Mouse (Mus musculus) limb, embryonic 12.5 days (tissue): ENCODE data around the gene Apbb2. TPM values are rescaled to one million over a fixed set of nuclear protein-coding genes. Genes with fewer than 3 reads are reported as not detected.

Experiments
- ATAC-seq: fragments of 200-750 bp; cut with Nextera tagmentation; 2 replicates; pipeline ENCODE4 v1.8.0; 2017; ENCODE audit warnings: low read depth, moderate TSS enrichment; ENCODE audit not compliant: insufficient number of reproducible peaks, insufficient read depth, low FRiP score, low TSS enrichment
- H3K27ac ChIP-seq: fragments of 300-500 bp; sonication (generic); 2 replicates; pipeline ENCODE4 v1.5.1; 2016; ENCODE audit warnings: mild to moderate bottlenecking, moderate library complexity
- H3K27me3 ChIP-seq: fragments of 300-500 bp; sonication (generic); 2 replicates; pipeline ENCODE4 v1.6.1; 2016; ENCODE audit warnings: mild to moderate bottlenecking, moderate library complexity
- H3K36me3 ChIP-seq: fragments of 300-500 bp; sonication (generic); 2 replicates; pipeline ENCODE4 v1.6.1; 2016; ENCODE audit warnings: mild to moderate bottlenecking, moderate library complexity
- H3K4me1 ChIP-seq: fragments of 300-500 bp; sonication (generic); replicated peaks from 2 replicates; pipeline ENCODE4 v1.6.1; 2016
- H3K4me2 ChIP-seq: fragments of 300-500 bp; sonication (generic); 2 replicates; pipeline ENCODE4 v1.6.1; 2016; ENCODE audit warnings: mild to moderate bottlenecking, moderate library complexity
- H3K4me3 ChIP-seq: fragments of 300-500 bp; sonication (generic); replicated peaks from 2 replicates; pipeline ENCODE4 v1.5.1; 2016; ENCODE audit warnings: mild to moderate bottlenecking
- H3K9ac ChIP-seq: fragments of 300-500 bp; sonication (generic); replicated peaks from 2 replicates; pipeline ENCODE4 v1.6.1; 2016; ENCODE audit warnings: mild to moderate bottlenecking, moderate library complexity
- H3K9me3 ChIP-seq: fragments of 300-500 bp; sonication (generic); 2 replicates; pipeline ENCODE4 v1.6.1; 2016; ENCODE audit warnings: mild to moderate bottlenecking, moderate library complexity
- WGBS: fragments of 180-500 bp; shearing (Covaris S2); methylation state at CpG from one replicate; pipeline ENCODE4 v1.1.7; 2016; 5-methylcytosine and 5-hydroxymethylcytosine counted together
- polyA plus RNA-seq: library from polyadenylated mRNA; unstranded; fragments of >200 nt; fragmentation: Nextera tagmentation; extraction: Ambion mirVana; gene quantifications from 2 replicates; pipeline ENCODE4 v1.2.1, GENCODE M21; 2016

The Apbb2 gene
- polyA plus RNA-seq, 1 experiment from 2014 or later: 48.6 TPM

DNA sequence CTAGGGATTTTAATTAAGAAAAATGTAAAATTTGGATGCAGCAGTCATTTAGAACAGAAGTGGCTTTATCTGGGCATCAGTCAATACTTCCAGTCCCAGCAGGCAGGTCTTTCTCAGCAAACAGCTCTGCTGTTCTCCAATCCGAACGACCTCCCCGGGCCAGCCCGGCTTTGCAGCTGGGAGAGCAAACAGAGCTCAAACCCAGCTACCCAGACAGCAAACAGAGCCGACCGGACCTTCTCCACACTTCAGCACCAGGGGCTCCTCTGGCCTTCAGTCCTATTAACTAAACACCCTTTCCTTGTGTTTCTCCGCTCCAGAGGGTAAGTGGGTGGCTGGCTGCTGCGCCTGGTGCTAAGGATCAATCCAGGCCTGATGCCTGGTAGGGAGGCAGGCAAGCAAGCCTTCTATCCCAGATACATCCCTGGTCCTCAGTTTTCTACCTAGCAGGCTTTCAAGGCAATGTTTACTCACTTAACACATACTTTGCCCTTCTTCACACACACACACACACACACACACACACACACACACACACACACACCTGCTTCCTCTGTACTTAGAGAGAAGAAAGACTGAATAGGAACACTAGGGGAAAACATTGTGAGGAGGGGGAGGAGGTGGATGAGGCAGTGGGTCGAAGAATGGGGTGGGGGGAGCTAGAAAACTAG is 82.9 kb downstream of the Apbb2 start:
- H3K27ac ChIP-seq: no peak overlapping the region; the same call in 1 of the 2 replicates
- 0 out of 2 replicates have a peak, but pooled peaks cover under 1% of the 10 kb centered on the region for H3K36me3 ChIP-seq
- no peaks in the 10 kb centered on the region for H3K27me3 ChIP-seq
- ATAC-seq: no peak
- H3K4me2 ChIP-seq: no peak overlapping the region
- WGBS: 39% methylated on average over 9 of the region's 9 CpGs
- peaks cover 65% of the 10 kb centered on the region for H3K4me1 ChIP-seq
- H3K9ac ChIP-seq: no peak overlapping the region
- H3K9me3 ChIP-seq: no peaks in the 10 kb centered on the region
- no peak overlapping the region for H3K4me3 ChIP-seq

GRCm38 (mm10) chr5:66533711-66534425 is 84.7 kb downstream of the Apbb2 start:
- H3K27me3 ChIP-seq: no peaks in the 10 kb centered on the region
- WGBS: 93% methylated on average over 14 of the region's 14 CpGs
- H3K9me3 ChIP-seq: no peaks in the 10 kb centered on the region
- no peak overlapping the region for H3K4me3 ChIP-seq
- H3K4me1 ChIP-seq: peaks cover 75% of the 10 kb centered on the region
- H3K36me3 ChIP-seq: no peaks in the 10 kb centered on the region
- H3K27ac ChIP-seq: no peak overlapping the region
- H3K4me2 ChIP-seq: no peak overlapping the region
- no peak for ATAC-seq
- H3K9ac ChIP-seq: no peak overlapping the region

- Histone ChIP-seq H3K4me1 (peaks cover 85% of the 10 kb centered on the region), H3K36me3 (no peaks in the 10 kb centered on the region), H3K27ac (peak overlapping the region; percentile 26; the same call in 1 of the 2 replicates), H3K4me3 (no peak overlapping the region), H3K4me2 (no peak overlapping the region), H3K27me3 (no peaks in the 10 kb centered on the region), H3K9me3 (no peaks in the 10 kb centered on the region), H3K9ac (no peak overlapping the region)
- ATAC-seq: no peak
- 78% methylated on average over 6 of the region's 6 CpGs for WGBS
These were observed 85.8 kb downstream of the Apbb2 start for GRCm38 (mm10) chr5:66532827-66533226.

GRCm38 (mm10) chr5:66530361-66530760 is 88.2 kb downstream of the Apbb2 start:
- no peak overlapping the region for H3K27ac ChIP-seq
- H3K4me1 ChIP-seq: peaks cover 85% of the 10 kb centered on the region
- H3K4me3 ChIP-seq: no peak overlapping the region
- no peak overlapping the region for H3K4me2 ChIP-seq
- H3K9ac ChIP-seq: no peak overlapping the region
- no peaks in the 10 kb centered on the region for H3K9me3 ChIP-seq
- 89% methylated on average over 4 of the region's 4 CpGs for whole genome bisulfite sequencing
- H3K36me3 ChIP-seq: no peaks in the 10 kb centered on the region
- H3K27me3 ChIP-seq: no peaks in the 10 kb centered on the region
- no peak for ATAC-seq

- 88% methylated on average over 7 of the region's 7 CpGs for WGBS
These were observed 89.0 kb downstream of the Apbb2 start for GRCm38 (mm10) chr5:66529631-66530030.

DNA sequence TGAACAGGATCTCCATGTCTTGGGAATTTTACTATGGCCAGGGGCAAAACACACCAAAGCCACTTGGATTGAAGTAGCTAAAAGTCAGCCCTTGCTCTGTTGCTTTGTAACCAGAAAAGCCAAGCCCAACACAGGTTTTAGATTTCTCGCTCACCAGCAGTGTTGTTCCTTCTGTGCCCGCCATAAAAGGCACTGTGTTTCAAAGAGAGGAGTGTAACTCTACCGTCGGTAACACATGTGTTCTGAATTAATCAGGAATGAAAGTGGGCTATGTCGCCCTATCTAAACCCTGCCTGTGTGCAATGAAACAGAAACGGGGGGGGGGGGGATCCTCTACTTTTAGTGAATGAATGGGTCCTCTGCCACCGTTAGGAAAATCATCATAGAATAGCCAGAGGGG is 90.0 kb downstream of the Apbb2 start:
- peak; percentile 89 for ATAC-seq
- Histone ChIP-seq H3K4me3 (no peak overlapping the region), H3K27ac (peak overlapping the region; percentile 94), H3K36me3 (no peaks in the 10 kb centered on the region), H3K9ac (no peak overlapping the region), H3K4me1 (peaks cover 91% of the 10 kb centered on the region), H3K9me3 (no peaks in the 10 kb centered on the region), H3K27me3 (no peaks in the 10 kb centered on the region), H3K4me2 (peak overlapping the region; percentile 28; the same call in 1 of the 2 replicates)
- WGBS: 9% methylated on average over 7 of the region's 7 CpGs

More at GRCm38 (mm10) chr5:66529631-66530030, 89.0 kb downstream of the Apbb2 start:
- Histone ChIP-seq H3K4me3 (no peak overlapping the region), H3K4me2 (no peak overlapping the region), H3K4me1 (peaks cover 85% of the 10 kb centered on the region), H3K27me3 (no peaks in the 10 kb centered on the region), H3K9me3 (no peaks in the 10 kb centered on the region), H3K36me3 (no peaks in the 10 kb centered on the region), H3K9ac (no peak overlapping the region), H3K27ac (no peak overlapping the region)
- ATAC-seq: no peak

DNA sequence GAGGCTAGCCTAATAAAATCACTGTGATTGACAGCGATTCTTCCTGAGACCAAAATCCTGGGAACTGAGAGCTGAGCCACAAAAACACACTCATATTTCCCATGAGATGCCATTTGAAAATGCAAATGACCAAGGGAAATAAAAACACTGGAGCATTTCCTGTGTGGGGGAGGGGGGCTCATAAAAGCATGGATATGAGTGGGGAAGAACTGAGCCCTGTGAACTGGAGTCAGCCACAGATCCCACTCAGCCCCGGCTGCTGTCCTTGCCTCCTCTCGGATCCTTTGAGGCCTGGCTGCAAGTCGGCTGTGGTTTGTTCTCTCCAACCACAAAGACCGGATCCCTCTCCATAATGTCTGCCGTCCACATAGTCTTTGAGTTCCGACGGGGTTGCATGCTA is 91.5 kb downstream of the Apbb2 start:
- Histone ChIP-seq H3K9ac (no peak overlapping the region), H3K36me3 (no peaks in the 10 kb centered on the region), H3K9me3 (no peaks in the 10 kb centered on the region), H3K4me3 (no peak overlapping the region), H3K4me2 (no peak overlapping the region), H3K4me1 (peaks cover 78% of the 10 kb centered on the region), H3K27ac (peak overlapping the region; percentile 94), H3K27me3 (no peaks in the 10 kb centered on the region)
- no peak for ATAC-seq
- 46% methylated on average over 8 of the region's 8 CpGs for WGBS

- no peak overlapping the region for H3K4me2 ChIP-seq
- H3K27me3 ChIP-seq: no peaks in the 10 kb centered on the region
- no peak overlapping the region for H3K4me3 ChIP-seq
- peaks cover 61% of the 10 kb centered on the region for H3K4me1 ChIP-seq
- H3K36me3 ChIP-seq: no peaks in the 10 kb centered on the region
- no peak overlapping the region for H3K9ac ChIP-seq
- no peaks in the 10 kb centered on the region for H3K9me3 ChIP-seq
- 50% methylated on average over 4 of the region's 4 CpGs for WGBS
- ATAC-seq: no peak
- H3K27ac ChIP-seq: peak overlapping the region; percentile 68; the same call in 1 of the 2 replicates
These were observed 93.6 kb downstream of the Apbb2 start for GRCm38 (mm10) chr5:66525002-66525401.

DNA sequence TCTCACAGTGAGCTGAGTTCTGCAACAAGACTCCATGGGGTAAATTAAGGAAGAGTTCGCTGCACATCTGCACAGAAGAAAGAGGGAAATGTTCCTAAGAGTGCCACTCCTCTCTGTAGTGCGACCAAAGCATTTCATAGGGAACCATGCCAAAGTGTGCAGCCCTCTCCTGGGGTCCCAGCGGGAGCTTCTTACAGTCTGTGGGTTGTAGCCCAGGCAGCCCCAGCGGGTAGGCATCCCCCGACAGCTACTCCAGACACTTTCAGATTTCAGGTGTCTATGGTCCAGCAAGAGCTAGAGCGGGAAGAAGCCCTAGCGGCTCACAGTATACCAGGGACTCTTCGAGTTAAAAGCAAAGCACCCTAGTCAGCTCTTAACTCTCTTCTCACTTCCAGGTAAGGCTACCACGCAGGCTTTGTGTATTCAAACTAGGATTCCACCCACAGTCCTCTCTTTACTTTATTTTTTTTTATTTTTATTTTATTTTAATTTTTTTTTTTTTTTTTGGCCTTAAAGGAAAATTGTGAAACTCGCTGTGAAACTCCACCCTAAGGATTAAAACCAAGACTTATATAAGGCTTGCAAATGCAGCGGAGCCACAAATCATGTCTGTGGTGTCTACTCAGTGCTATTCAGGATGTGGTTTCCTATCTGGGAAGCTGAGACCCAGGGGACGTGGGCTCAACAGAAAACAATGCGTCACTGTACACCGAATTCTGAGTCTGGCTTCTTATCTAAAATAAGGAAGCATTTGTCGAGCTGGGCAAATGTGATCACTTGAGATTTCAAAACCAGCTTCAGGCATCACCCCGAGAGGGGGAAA is 94.7 kb downstream of the Apbb2 start:
- no peaks in the 10 kb centered on the region for H3K9me3 ChIP-seq
- no peak for ATAC-seq

GRCm38 (mm10) chr5:66521250-66521649 is 97.3 kb downstream of the Apbb2 start:
- H3K9ac ChIP-seq: no peak overlapping the region
- no peak overlapping the region for H3K27ac ChIP-seq
- H3K9me3 ChIP-seq: no peaks in the 10 kb centered on the region
- ATAC-seq: no peak
- no peak overlapping the region for H3K4me3 ChIP-seq
- no peak overlapping the region for H3K4me2 ChIP-seq
- no peaks in the 10 kb centered on the region for H3K36me3 ChIP-seq
- 73% methylated on average over 2 of the region's 2 CpGs for WGBS
- no peaks in the 10 kb centered on the region for H3K27me3 ChIP-seq
- H3K4me1 ChIP-seq: peaks cover 44% of the 10 kb centered on the region

More for the DNA sequence above, 94.7 kb downstream of the Apbb2 start:
- H3K4me2 ChIP-seq: no peak overlapping the region
- H3K27me3 ChIP-seq: no peaks in the 10 kb centered on the region
- 0 out of 2 replicates have a peak overlapping the region, but pooled peaks have one; percentile 24 for H3K27ac ChIP-seq
- no peak overlapping the region for H3K4me3 ChIP-seq
- WGBS: 81% methylated on average over 16 of the region's 16 CpGs
- no peak overlapping the region for H3K9ac ChIP-seq
- H3K4me1 ChIP-seq: peaks cover 54% of the 10 kb centered on the region
- H3K36me3 ChIP-seq: no peaks in the 10 kb centered on the region

GRCm38 (mm10) chr5:66519511-66519910 is 99.1 kb downstream of the Apbb2 start:
- Histone ChIP-seq H3K27me3 (no peaks in the 10 kb centered on the region), H3K4me3 (no peak overlapping the region), H3K36me3 (no peaks in the 10 kb centered on the region), H3K4me2 (no peak overlapping the region), H3K9me3 (no peaks in the 10 kb centered on the region), H3K27ac (no peak overlapping the region), H3K4me1 (peaks cover 44% of the 10 kb centered on the region), H3K9ac (no peak overlapping the region)
- 76% methylated on average over 5 of the region's 5 CpGs for WGBS
- no peak for ATAC-seq
